Mouse (Mus musculus) splenic B cell, adult 2 months (primary cell): ENCODE measurements around the gene Mkln1.
"Not testable (repeated sequence)": the region's sequence is repeated elsewhere in the genome, so short reads cannot be mapped to it uniquely, and the experiment has no call there.

Experiments used
- DNase-seq: peaks from one replicate; pipeline ENCODE4 v3.0.0-alpha.2; 2011; ENCODE audit warnings: low read depth, low spot score
- H3K27me3 ChIP-seq: 2 replicates; pipeline ENCODE4 v1.6.1; 2012; ENCODE audit warnings: mild to moderate bottlenecking, low read length, moderate library complexity, mixed read lengths; ENCODE audit not compliant: control insufficient read depth, poor library complexity, insufficient read depth, severe bottlenecking
- H3K36me3 ChIP-seq: 2 replicates; pipeline ENCODE4 v1.6.1; 2012; ENCODE audit warnings: mild to moderate bottlenecking, low read length, moderate library complexity, mixed read lengths; ENCODE audit not compliant: control insufficient read depth, poor library complexity, insufficient read depth, severe bottlenecking

The Mkln1 gene

GRCm38 (mm10) chr6:31528339-31528738 lies 129.8 kb downstream of the Mkln1 start:
- Histone ChIP-seq H3K27me3 (no peaks in the 10 kb centered on the region), H3K36me3 (no peaks in the 10 kb centered on the region)
- no peak for DNase-seq

- Histone ChIP-seq H3K36me3 (no peaks in the 10 kb centered on the region), H3K27me3 (no peaks in the 10 kb centered on the region)
- DNase-seq, result no peak
Observed at GRCm38 (mm10) chr6:31531880-31532279, 133.3 kb downstream of the Mkln1 start.

- Histone ChIP-seq H3K36me3 (no peaks in the 10 kb centered on the region), H3K27me3 (no peaks in the 10 kb centered on the region)
- DNase-seq, result no peak
Observed at GRCm38 (mm10) chr6:31534705-31535104, 136.2 kb downstream of the Mkln1 start.

- DNase-seq, result no peak
- H3K27me3 ChIP-seq, result no peaks in the 10 kb centered on the region
Observed at GRCm38 (mm10) chr6:31537193-31537592, 138.7 kb downstream of the Mkln1 start.

DNA sequence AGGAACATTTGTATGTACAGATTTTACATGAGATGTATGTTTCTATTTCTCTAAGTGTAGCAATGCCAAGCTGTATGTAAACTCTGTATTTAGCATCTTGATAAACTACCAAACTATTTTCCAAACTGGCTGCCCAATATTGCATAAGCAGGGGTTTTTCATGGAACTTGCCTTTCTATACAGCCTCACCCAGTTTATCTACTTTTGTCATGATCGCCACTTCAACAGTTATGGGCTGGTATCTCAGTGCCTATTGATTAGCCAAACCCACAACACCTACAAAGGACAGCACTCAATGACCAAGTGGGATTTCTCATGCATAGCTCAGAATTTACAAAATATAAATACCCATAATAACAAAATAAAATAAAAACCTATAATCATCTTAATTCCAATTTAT lies 139.6 kb downstream of the Mkln1 start:
- H3K27me3 ChIP-seq, result no peaks in the 10 kb centered on the region
- DNase-seq, result no peak
- no peaks in the 10 kb centered on the region for H3K36me3 ChIP-seq

More at GRCm38 (mm10) chr6:31537193-31537592, 138.7 kb downstream of the Mkln1 start:
- no peaks in the 10 kb centered on the region for H3K36me3 ChIP-seq

- DNase-seq, result no peak
- no peaks in the 10 kb centered on the region for H3K36me3 ChIP-seq
- no peaks in the 10 kb centered on the region; the same call in 1 of the 2 replicates for H3K27me3 ChIP-seq
Observed at GRCm38 (mm10) chr6:31540018-31540417, 141.5 kb downstream of the Mkln1 start.

- DNase-seq, result no peak
- Histone ChIP-seq H3K27me3 (no peaks in the 10 kb centered on the region; the same call in 1 of the 2 replicates), H3K36me3 (no peaks in the 10 kb centered on the region)
Observed at GRCm38 (mm10) chr6:31544318-31544717, 145.8 kb downstream of the Mkln1 start.

- Histone ChIP-seq H3K27me3 (no peaks in the 10 kb centered on the region), H3K36me3 (no peaks in the 10 kb centered on the region)
- DNase-seq, result no peak
Observed at GRCm38 (mm10) chr6:31549361-31550051, 151.0 kb downstream of the Mkln1 start.

DNA sequence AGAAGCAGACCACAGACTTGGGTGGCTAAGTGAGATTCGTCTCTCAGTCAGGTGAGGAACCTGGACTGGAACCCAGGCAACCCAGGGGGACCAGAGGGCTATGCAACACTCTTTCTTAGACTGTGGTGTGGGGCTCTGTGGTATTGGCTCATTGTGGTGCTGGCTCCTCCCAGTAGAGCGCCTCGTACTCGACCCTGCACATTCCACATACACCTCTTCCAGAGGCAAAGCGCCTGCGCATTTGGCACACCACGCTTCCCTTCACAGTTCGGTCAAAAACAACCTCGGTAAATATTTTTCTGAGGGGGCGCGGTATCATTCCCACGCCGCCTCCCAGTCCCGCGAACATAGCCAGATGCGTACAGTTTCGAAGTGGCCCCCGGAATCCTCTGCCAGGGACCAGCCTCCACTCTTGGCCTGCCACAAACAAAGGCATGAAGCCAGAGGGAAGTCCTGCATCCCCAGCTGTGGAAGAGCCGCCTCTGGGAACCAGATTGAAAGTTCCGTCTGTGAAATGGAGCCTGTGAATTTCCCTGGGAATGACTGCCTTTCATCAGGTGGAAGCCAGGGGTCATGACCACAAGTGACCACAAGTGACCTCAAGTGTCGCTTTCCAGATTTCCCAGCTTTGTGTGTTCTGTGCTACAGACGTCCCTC lies 152.5 kb downstream of the Mkln1 start:
- no peak for DNase-seq
- H3K27me3 ChIP-seq, result no peaks in the 10 kb centered on the region
- H3K36me3 ChIP-seq, result no peaks in the 10 kb centered on the region

GRCm38 (mm10) chr6:31556460-31557100 lies 158.0 kb downstream of the Mkln1 start:
- no peaks in the 10 kb centered on the region for H3K27me3 ChIP-seq
- DNase-seq, result no peak
- no peaks in the 10 kb centered on the region for H3K36me3 ChIP-seq

DNA sequence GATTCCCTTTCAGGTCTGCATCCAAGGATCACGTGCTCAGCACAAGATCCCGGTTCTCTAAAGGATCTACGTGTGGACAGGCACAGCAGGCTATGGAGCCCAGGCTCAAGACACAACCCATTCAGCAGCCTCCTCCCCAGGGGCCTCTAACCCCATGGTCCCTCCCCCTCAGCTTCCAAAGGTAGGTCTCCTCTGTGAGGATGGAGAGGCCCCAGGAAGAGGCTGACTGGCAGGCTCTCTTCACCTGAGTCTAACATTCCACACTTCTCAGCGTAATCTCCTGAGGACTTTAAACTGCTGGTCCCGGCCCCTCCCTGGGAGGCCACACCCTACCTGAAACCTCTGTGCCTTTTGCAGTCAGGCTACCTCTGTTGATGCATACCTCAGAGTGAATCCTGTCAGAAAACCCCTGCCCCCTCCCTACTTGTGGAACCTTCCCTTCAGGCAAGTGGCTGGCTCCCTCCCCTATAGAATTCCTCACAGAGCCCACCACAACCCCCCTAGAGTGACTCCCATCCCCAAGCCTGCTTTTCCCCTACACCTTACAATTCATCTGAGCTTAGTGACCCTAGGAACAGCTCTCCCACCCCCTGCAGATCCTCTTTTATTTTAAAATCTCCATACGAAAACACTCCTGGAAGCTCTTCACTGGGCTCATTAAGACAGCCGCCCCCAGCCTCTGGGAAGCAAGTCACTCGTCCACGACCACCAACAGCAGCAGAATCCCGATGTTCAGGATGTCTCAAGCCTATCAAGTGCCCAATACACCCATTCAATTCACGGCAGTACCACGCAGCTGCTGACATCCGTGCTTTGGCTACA lies 161.8 kb downstream of the Mkln1 start:
- Histone ChIP-seq H3K27me3 (no peaks in the 10 kb centered on the region), H3K36me3 (no peaks in the 10 kb centered on the region)
- no peak for DNase-seq

- H3K27me3 ChIP-seq, DNase-seq, H3K36me3 ChIP-seq: not testable (repeated sequence)
Observed at GRCm38 (mm10) chr6:31561948-31562347, 163.4 kb downstream of the Mkln1 start.

DNA sequence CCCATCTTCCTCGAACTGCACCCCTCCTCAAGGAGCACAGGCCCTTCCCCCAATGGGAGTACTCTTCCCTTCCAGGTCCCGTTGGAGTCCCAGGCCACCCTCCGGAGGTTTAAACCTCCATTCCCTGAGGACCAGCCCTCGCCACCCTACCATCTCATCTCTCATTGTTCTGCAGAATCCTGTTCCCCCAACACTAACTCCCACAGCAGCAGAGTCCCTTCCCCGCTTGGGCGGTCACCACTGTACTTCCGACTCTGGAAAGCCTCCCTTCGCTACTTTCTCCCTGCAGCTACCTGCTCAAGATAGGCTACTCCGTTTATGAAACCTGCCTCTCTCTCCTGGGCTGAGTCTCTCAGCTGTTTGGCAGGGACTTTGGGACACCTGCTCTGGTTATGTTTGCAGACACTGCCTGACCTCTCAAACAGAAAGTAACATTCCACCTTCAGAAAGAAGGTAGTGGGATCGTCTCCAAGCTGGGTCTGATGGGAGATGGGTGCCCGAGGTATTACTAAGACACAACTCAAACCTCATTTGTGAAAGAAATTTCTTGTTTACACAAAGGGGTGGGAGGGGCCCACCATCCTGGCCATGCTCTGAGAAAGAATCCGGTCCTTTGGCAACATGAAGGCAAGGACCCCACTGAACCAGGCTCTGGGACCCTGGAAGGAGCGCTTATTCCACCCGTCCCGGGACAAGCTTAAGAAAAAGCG lies 164.0 kb downstream of the Mkln1 start:
- no peaks in the 10 kb centered on the region for H3K27me3 ChIP-seq
- DNase-seq, result no peak
- H3K36me3 ChIP-seq, result no peaks in the 10 kb centered on the region
